Mouse (Mus musculus) spleen, adult 2 months (tissue): ENCODE measurements around the gene Antxr2.

Source experiments
- CTCF ChIP-seq: fragments of 200-500 bp; IDR thresholded peaks from 2 replicates; pipeline ENCODE4 v1.5.1; 2011; ENCODE audit warnings: mild to moderate bottlenecking, inconsistent platforms; ENCODE audit not compliant: insufficient read depth, insufficient read length, insufficient replicate concordance; ENCODE audit errors: extremely low read depth
- POLR2A ChIP-seq: fragments of 200-500 bp; IDR thresholded peaks from 2 replicates; pipeline ENCODE4 v1.6.1; 2011; ENCODE audit warnings: low read depth, low read length, inconsistent platforms

DNA sequence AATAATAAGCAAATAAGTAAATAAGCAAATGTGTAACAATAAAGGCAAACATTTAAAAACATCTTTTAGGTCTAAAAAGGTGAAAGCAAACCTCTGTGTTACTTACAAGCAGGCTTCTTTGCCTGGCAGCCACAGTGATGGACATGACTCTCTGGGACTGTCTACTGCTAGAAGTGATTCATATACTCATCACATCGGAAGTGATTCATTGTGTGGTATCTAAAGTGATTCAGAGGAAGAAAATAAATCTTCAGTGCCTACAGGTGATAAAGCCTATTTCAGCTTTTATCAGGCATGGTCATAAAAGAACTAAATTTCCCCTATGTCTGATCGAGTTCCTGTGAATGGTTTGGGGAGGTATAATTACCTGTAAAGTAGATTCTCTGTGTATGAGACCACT is 4.1 kb upstream of the Antxr2 start:
- TF ChIP-seq CTCF (no peak), POLR2A (no peak)
